Mouse (Mus musculus) forebrain, embryonic 15.5 days (tissue): ENCODE data around the gene Psma4. TPM values are rescaled to one million over a fixed set of nuclear protein-coding genes. Genes with fewer than 3 reads are reported as not detected.
A peak's percentile ranks its signal among the peaks of the same experiment; 100 is the strongest.
"Not testable (repeated sequence)": the region's sequence is repeated elsewhere in the genome, so short reads cannot be mapped to it uniquely, and the experiment has no call there.

Source experiments
- ATAC-seq: fragments of 200-750 bp; cut with Nextera tagmentation; replicated peaks from 2 replicates; pipeline ENCODE4 v1.8.0; 2017; ENCODE audit warnings: mild to moderate bottlenecking, moderate TSS enrichment, moderate library complexity
- H3K27ac ChIP-seq: fragments of 300-500 bp; sonication (generic); replicated peaks from 2 replicates; pipeline ENCODE4 v1.5.1; 2015; ENCODE audit warnings: mild to moderate bottlenecking, inconsistent platforms
- H3K27me3 ChIP-seq: fragments of 300-500 bp; sonication (generic); 2 replicates; pipeline ENCODE4 v1.6.1; 2015; ENCODE audit warnings: inconsistent platforms
- H3K36me3 ChIP-seq: fragments of 300-500 bp; sonication (generic); 2 replicates; pipeline ENCODE4 v1.6.1; 2015; ENCODE audit warnings: mild to moderate bottlenecking, inconsistent platforms
- H3K4me1 ChIP-seq: fragments of 300-500 bp; sonication (generic); 2 replicates; pipeline ENCODE4 v1.6.1; 2015; ENCODE audit warnings: inconsistent platforms
- H3K4me2 ChIP-seq: fragments of 300-500 bp; sonication (generic); replicated peaks from 2 replicates; pipeline ENCODE4 v1.6.1; 2015; ENCODE audit warnings: mild to moderate bottlenecking, inconsistent platforms
- H3K4me3 ChIP-seq: fragments of 300-500 bp; sonication (generic); 2 replicates; pipeline ENCODE4 v1.5.1; 2015; ENCODE audit warnings: mild to moderate bottlenecking, inconsistent platforms
- H3K9ac ChIP-seq: fragments of 300-500 bp; sonication (generic); replicated peaks from 2 replicates; pipeline ENCODE4 v1.6.1; 2015; ENCODE audit warnings: mild to moderate bottlenecking, inconsistent platforms
- H3K9me3 ChIP-seq: fragments of 300-500 bp; sonication (generic); 2 replicates; pipeline ENCODE4 v1.6.1; 2016; ENCODE audit warnings: inconsistent platforms
- WGBS: fragments of 180-500 bp; shearing (Covaris S2); methylation state at CpG from one replicate; pipeline ENCODE4 v1.1.7; 2015; ENCODE audit warnings: mixed read lengths; 5-methylcytosine and 5-hydroxymethylcytosine counted together
- polyA plus RNA-seq: library from polyadenylated mRNA; unstranded; fragments of >200 nt; fragmentation: Nextera tagmentation; extraction: Ambion mirVana; gene quantifications from 2 replicates; pipeline ENCODE4 v1.2.1, GENCODE M21; 2015

Gene Psma4
- polyA plus RNA-seq, 1 experiment from 2014 or later, result 278 TPM

DNA sequence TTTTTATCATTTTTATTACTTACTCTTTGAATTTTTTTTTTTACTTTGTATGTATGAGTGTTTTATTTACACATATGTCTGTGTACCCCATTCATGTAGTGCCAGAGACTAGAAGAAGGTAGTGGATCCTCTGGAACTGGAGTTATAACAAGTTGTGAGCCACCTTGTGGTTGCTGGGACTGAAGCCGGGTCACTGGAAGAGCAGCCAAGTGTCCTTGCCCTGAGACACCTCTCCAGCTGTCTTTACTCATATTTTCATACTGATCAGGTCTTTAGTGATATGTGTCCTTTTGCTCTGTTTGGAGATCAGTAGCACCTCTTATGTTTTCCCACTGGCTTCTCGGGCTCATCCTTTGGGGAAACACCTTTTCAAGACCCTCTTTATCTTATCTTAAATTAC lies 6.1 kb upstream of the Psma4 start:
- Histone ChIP-seq H3K27me3 (no peaks in the 10 kb centered on the region), H3K4me2 (no peak overlapping the region), H3K9me3 (no peaks in the 10 kb centered on the region), H3K27ac (no peak overlapping the region), H3K36me3 (no peaks in the 10 kb centered on the region), H3K4me3 (no peak overlapping the region), H3K4me1 (no peaks in the 10 kb centered on the region), H3K9ac (no peak overlapping the region)
- 81% methylated on average over 2 of the region's 2 CpGs for WGBS
- no peak for ATAC-seq

- Histone ChIP-seq H3K4me1 (peaks cover 2% of the 10 kb centered on the region), H3K27me3 (no peaks in the 10 kb centered on the region), H3K9me3 (no peaks in the 10 kb centered on the region), H3K36me3 (no peaks in the 10 kb centered on the region), H3K9ac (no peak overlapping the region), H3K27ac (no peak overlapping the region), H3K4me3 (no peak overlapping the region), H3K4me2 (no peak overlapping the region)
- WGBS, result 59% methylated on average over 16 of the region's 16 CpGs
- ATAC-seq, result no peak
These were observed 4.3 kb upstream of the Psma4 start for GRCm38 (mm10) chr9:54946256-54946655.

DNA sequence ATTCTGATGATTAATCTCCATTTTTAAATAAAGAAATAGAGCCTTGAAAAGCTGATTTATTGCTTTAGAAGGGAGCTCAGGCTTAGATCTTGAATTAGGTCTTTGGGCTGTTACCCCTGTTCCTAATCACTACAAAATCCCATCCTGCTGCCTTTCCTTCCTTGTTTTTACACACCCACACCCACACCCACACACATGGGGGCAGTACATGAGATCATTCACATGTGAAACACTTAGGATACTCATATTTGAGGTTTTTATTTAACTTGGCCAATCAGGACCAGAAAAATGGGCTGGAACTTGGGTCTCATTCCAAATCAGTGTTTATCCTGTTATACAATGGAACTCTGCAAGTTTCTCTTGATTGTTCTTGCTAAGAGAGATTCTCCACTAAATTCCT lies 1.1 kb upstream of the Psma4 start:
- Histone ChIP-seq H3K9ac (no peak overlapping the region), H3K4me1 (peaks cover 20% of the 10 kb centered on the region), H3K9me3 (no peaks in the 10 kb centered on the region), H3K4me3 (no peak overlapping the region), H3K27me3 (no peaks in the 10 kb centered on the region), H3K27ac (no peak overlapping the region), H3K4me2 (no peak overlapping the region), H3K36me3 (peaks cover 22% of the 10 kb centered on the region)
- ATAC-seq, result no peak

GRCm38 (mm10) chr9:54950162-54950561 lies 428 bp upstream of the Psma4 start:
- Histone ChIP-seq H3K4me3 (peak overlapping the region; percentile 69), H3K36me3 (peaks cover 26% of the 10 kb centered on the region), H3K4me2 (peak overlapping the region; percentile 57), H3K27ac (peak overlapping the region; percentile 93), H3K4me1 (peaks cover 20% of the 10 kb centered on the region), H3K9ac (peak overlapping the region; percentile 51)
- peak; percentile 35 for ATAC-seq
- H3K9me3 ChIP-seq, H3K27me3 ChIP-seq: not testable (repeated sequence)
- WGBS, result 43% methylated on average over 8 of the region's 8 CpGs

DNA sequence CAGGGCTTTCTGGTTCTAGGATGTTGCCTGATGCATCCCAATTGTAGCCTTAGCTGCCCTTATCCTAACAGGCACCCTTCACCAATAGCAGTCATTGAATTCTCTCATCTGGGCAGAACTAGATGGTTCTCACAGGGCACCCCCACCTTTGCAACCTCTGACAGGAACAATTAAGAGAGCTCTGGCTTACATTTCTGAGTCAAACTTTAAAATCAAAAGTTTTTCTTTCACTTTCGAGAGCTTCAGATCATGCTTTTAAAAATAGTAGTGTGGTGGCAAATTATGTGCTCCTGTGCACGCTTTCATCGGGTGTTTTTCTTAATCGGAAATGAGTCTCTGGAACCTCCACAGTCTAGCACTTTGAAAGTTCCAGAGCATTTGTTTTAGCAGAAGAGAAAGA lies 10.5 kb downstream of the Psma4 start:
- no peak overlapping the region for H3K27ac ChIP-seq
- H3K9me3 ChIP-seq, result no peaks in the 10 kb centered on the region
- no peak overlapping the region for H3K9ac ChIP-seq
- no peak for ATAC-seq
- WGBS, result 89% methylated on average over 4 of the region's 4 CpGs
- no peak overlapping the region for H3K4me3 ChIP-seq
- H3K4me2 ChIP-seq, result no peak overlapping the region
- H3K27me3 ChIP-seq, result no peaks in the 10 kb centered on the region
- no peaks in the 10 kb centered on the region for H3K4me1 ChIP-seq
- H3K36me3 ChIP-seq, result peaks cover 30% of the 10 kb centered on the region

GRCm38 (mm10) chr9:54963669-54964068 lies 13.1 kb downstream of the Psma4 start:
- peaks cover 10% of the 10 kb centered on the region for H3K36me3 ChIP-seq
- no peak overlapping the region for H3K9ac ChIP-seq
- H3K9me3 ChIP-seq, result no peaks in the 10 kb centered on the region
- H3K4me3 ChIP-seq, result no peak overlapping the region
- no peak for ATAC-seq
- no peak overlapping the region for H3K27ac ChIP-seq
- no peak overlapping the region for H3K4me2 ChIP-seq
- no peaks in the 10 kb centered on the region for H3K27me3 ChIP-seq
- H3K4me1 ChIP-seq, result no peaks in the 10 kb centered on the region

DNA sequence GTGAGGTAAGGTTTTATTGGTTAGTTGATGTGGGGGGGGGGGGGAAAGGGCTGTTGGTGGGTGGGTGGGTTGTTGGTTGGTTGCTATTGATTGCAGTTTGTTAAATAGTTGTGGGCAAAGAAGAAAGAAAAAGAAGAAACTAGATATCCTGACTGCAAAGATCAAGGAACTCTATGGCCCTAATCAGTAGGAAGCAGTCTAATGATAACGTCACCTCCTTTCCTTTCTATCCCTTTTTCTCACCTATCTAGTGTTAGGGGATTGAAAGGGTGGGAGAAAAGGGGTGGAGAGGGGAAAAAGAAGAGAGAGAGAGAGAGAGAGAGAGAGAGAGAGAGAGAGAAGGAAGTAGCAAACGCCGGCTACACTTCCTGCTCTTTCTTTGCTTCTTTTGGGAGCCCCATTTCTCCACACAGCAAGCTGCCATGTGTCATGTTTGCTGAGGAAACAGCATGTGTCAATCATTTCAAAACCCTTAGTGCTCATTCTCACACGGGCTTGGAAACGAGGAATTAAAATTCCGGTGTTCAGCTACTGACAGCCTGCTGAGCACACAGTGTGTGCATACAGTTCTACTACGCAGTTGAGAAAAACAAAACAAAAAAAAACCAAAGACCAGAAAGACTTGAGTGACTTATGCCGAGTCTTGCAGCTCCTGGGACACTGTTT lies 19.5 kb downstream of the Psma4 start:
- H3K27me3 ChIP-seq, result no peaks in the 10 kb centered on the region
- no peaks in the 10 kb centered on the region for H3K4me1 ChIP-seq
- no peak overlapping the region for H3K4me3 ChIP-seq
- 57% methylated on average over 8 of the region's 8 CpGs for WGBS
- no peaks in the 10 kb centered on the region for H3K36me3 ChIP-seq
- H3K9me3 ChIP-seq, result no peaks in the 10 kb centered on the region
- H3K27ac ChIP-seq, result no peak overlapping the region
- no peak overlapping the region for H3K4me2 ChIP-seq
- H3K9ac ChIP-seq, result no peak overlapping the region
- no peak for ATAC-seq

- Histone ChIP-seq H3K27ac (no peak within 1 kb of the TSS), H3K36me3 (no peaks in the 10 kb centered on the region), H3K27me3 (peaks cover 31% of the 10 kb centered on the region), H3K9ac (peak within 1 kb of the TSS; percentile 49), H3K4me3 (peak within 1 kb of the TSS; percentile 68), H3K4me1 (peaks cover 23% of the 10 kb centered on the region), H3K9me3 (no peaks in the 10 kb centered on the region), H3K4me2 (peak within 1 kb of the TSS; percentile 93)
- WGBS, result 69% methylated on average over 8 of the region's 8 CpGs
- ATAC-seq, result peak; percentile 8; the same call in 1 of the 2 replicates
These were observed 30.1 kb downstream of the Psma4 start, which contains the start of gene Chrna5 for GRCm38 (mm10) chr9:54980674-54981073. Gene Chrna5 (plus strand): TSS chr9:54980880.

GRCm38 (mm10) chr9:54981291-54982191 lies 31.0 kb downstream of the Psma4 start:
- Histone ChIP-seq H3K27ac (no peak overlapping the region), H3K9ac (peak overlapping the region; percentile 49), H3K36me3 (no peaks in the 10 kb centered on the region), H3K4me1 (peaks cover 23% of the 10 kb centered on the region), H3K27me3 (peaks cover 31% of the 10 kb centered on the region), H3K4me2 (peak overlapping the region; percentile 93), H3K9me3 (no peaks in the 10 kb centered on the region), H3K4me3 (peak overlapping the region; percentile 68)
- under 1% methylated on average over 85 of the region's 85 CpGs for WGBS
- ATAC-seq, result peak; percentile 91

DNA sequence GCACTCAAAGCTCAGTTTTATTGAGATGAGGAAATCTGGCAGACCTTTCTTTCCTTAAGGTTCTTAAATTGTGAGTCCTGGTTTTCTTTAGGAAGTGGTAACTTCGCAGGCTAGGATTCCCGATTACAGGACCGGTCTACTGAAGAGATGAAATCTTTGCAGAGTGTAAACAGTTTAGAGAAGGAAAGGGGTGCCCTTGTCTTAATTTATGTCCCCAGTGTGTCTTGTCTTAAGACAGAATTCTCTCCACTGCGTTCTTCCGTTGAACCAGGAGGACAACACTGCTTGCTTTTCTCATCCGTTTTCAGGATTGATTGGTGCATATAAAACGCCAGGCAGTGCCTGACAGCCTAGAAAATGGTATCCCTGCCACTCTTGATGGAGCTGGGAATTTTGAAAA lies 31.8 kb downstream of the Psma4 start:
- H3K36me3 ChIP-seq, result no peaks in the 10 kb centered on the region
- no peak overlapping the region for H3K9ac ChIP-seq
- peak overlapping the region; percentile 93 for H3K4me2 ChIP-seq
- H3K27me3 ChIP-seq, result peaks cover 31% of the 10 kb centered on the region
- no peak for ATAC-seq
- no peaks in the 10 kb centered on the region for H3K9me3 ChIP-seq
- WGBS, result 6% methylated on average over 7 of the region's 7 CpGs
- H3K4me1 ChIP-seq, result peaks cover 23% of the 10 kb centered on the region
- H3K27ac ChIP-seq, result no peak overlapping the region
- H3K4me3 ChIP-seq, result peak overlapping the region; percentile 68

DNA sequence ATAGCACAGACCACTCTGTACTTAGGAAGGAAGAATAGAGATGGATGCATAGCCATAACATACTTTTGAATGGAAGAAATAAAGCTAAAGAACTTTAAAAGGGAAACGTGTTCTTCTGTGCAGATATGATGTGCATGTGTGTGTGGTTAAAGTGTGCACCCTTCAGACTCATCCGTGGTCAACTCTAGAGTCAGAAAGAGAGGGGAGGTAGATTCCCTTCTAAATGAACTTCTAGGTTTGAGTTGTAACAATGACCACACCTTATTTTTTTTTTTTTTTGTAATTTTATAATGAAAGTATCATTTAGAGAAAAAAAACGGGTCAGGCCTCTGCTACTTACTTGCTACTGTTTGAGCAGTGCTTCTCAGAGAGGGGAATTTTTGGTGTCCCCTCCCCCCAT lies 39.8 kb downstream of the Psma4 start:
- WGBS, result 82% methylated on average over 3 of the region's 3 CpGs
- H3K9ac ChIP-seq, result no peak overlapping the region
- H3K36me3 ChIP-seq, result no peaks in the 10 kb centered on the region
- H3K4me2 ChIP-seq, result no peak overlapping the region
- H3K27ac ChIP-seq, result no peak overlapping the region
- no peaks in the 10 kb centered on the region for H3K9me3 ChIP-seq
- H3K27me3 ChIP-seq, result no peaks in the 10 kb centered on the region
- ATAC-seq, result no peak
- H3K4me1 ChIP-seq, result no peaks in the 10 kb centered on the region
- no peak overlapping the region for H3K4me3 ChIP-seq

DNA sequence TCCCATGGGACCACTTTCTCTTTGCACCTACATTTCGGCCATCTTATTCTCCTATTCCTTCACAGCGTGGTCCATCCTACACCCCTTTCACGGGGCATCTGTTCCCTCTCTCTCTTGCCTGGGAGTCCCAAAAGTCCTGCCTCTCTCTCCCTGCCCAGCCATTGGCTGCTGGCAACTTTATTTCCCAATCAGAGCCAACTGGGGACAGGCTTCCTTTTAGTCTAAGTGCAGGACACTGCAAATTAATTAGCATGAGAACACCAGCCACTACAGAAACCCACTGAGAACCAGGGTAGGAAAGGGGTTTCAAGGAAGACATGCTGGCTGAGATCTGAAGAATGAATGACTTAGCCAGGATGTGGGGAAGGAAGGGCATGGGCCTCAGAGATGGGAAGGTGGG lies 43.8 kb downstream of the Psma4 start:
- Histone ChIP-seq H3K9ac (no peak overlapping the region), H3K27me3 (no peaks in the 10 kb centered on the region), H3K4me2 (no peak overlapping the region), H3K4me1 (no peaks in the 10 kb centered on the region), H3K9me3 (no peaks in the 10 kb centered on the region), H3K27ac (no peak overlapping the region), H3K4me3 (no peak overlapping the region), H3K36me3 (no peaks in the 10 kb centered on the region)
- no peak for ATAC-seq
- WGBS, result 36% methylated on average over 3 of the region's 3 CpGs
